Mouse (Mus musculus): ENCODE measurements at regions not wholly inside any gene's neighbourhood (a gene's known extent, or its start where the extent isn't known, plus 50 kb on each side); places are given as distances from the start of the nearest gene placed in this dataset.

DNA sequence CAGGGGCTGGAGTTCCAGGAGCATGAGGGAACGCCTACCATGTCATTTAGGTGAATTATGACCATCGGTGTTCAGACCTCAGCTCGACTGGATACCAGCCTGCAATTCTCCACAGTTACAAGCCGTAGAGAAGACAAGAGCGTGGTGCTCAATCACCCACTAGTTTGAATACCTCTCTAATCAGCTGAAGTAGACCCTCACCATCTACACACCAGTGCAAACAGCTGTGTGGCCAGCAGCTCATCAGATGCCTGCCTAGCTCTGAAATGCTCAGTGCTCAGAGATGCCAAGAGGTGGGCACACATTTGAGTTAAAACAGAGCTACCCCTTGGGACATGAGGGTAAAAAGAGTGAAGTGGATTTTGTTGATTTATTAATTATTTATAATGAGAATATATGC lies 660.2 kb downstream of the Magi1 start:
- DNase-seq (ENCODE audit: low read depth, low spot score), result no peak

DNA sequence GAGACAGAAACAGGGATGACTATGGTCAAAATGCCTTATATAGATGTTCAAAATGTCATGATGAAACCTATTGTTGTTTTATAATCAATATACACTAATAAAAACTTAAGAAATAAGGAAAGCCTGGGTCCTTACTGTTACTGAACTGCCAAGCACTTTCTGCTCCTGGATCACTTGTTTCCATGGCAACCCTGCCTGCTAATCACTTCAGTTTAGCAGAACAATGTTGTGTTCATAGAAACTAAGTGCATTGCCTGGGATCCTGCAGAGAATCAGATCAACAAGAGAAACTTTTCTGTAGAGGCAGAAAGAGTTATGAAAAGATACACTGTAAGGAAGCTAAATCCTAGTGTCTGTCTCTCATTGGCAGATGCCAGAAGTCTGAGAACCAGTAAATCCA lies 666.8 kb downstream of the Magi1 start:
- DNase-seq (ENCODE audit: low read depth, low spot score), result no peak

DNA sequence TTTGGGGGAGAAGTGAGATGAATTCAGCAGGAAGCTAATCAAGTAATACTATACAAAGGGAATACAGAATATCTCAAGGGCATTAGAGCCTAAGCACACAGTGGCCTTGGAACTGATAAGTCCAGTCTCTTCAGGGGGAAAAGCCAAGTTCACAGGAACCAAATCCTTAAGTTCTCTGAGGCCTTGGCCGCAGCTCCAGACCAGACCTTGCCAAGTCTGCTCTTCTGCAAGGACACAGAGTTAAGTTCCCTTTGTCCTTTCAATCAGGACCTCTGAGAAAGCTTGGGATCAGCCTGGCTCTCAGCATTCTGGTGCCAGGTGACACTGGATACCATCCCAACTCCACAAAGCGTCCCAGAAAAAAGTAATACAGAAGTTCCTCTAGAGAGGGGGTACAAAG lies 657.1 kb upstream of the Adamts9 start:
- DNase-seq (ENCODE audit: low read depth, low spot score), result no peak

DNA sequence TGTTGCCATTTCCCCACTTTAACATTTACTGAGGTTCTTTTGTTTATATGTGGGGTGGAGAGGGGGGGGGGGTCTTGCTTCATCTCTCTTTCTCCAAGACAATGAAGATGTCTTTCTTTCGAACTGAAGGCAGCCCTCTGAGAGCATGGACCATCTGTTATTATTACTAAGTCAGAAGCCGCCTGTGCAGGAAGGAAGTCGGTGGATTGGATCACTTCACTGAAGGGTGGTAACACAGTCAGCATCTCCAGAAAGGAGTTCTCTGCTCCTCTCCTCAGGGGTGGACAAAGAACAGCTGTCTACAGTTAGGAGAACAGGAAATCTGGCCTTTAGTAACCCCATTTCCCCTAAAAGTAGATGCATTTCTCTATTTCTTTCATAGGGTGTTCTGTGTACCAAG lies 656.1 kb upstream of the Adamts9 start:
- no peak for DNase-seq (ENCODE audit: low read depth, low spot score)

DNA sequence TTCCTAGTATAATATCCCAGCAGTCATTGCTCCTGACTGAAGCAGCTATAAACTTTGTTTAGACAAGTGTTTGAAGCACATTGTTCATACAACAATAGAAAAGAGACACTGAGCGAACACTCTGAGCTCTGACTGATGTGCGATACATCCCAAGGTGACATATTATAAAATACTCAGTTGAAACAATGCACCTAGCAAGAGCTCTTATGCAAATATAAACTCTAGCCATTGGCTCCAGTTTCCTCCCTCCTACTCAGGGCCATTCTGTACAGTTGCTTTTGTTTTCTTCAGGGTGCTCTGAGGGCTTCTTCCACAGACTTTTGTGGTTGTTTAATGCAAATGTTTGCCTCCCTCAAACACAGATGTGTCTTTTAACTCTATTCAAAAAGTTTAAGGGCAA lies 646.6 kb upstream of the Adamts9 start:
- DNase-seq (ENCODE audit: low read depth, low spot score), result no peak

DNA sequence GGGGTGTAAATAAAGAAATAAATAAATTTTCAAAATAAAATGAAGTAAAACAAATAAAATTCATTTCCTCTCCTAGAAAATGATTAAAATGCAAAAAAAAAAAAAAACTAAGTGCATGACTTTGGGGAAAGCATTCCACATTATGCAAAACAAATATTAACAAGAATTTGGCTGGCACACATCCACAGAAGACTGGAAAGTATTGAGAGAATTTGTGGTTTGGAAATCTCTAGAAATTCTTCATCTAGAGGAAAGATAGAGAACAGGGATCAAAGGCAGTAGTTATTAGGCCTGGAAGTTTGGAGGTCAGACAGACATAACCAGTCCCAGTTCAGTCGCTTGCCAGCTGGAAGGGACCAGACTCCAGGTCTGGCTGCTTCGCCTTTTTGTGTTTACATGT lies 643.6 kb upstream of the Adamts9 start:
- DNase-seq (ENCODE audit: low read depth, low spot score), result no peak

DNA sequence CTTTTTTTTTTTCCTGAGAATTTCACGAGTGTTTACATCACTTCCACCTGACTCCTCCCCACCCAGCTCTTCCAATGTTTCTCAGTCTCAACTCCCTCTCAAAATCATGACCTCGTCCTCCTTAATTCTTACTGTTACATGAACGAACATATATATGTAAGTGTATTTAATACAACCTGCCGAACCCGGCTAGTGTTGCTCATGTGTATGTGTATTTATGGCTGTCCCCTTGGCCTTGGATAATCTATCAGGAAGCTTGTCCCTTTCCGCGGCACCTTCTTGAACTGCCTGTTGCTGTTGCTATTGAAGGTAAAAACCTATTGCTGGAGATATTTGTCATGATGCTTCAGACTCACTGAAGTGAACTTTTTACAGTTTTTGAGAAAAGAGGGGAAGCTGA lies 637.8 kb upstream of the Adamts9 start:
- DNase-seq (ENCODE audit: low read depth, low spot score), result no peak

DNA sequence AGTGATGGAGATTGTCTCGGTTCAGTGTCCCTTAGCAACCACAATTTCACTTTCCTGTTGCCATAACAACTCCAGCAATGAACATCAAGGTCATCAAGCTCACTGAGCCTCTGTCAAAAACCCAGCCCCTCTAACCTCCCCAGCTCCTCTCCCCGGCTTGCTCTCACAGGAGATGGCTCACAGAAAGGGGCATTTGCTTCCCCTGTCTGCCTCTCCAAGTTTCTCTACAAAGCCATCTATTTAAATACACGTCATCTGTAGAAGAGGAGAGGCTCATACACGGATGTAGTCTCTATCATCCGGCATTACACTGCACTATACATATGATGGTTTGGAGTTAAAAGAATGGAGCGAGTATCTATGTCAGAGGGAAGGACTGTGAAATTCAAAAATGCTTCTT lies 637.4 kb upstream of the Adamts9 start:
- no peak for DNase-seq (ENCODE audit: low read depth, low spot score)

DNA sequence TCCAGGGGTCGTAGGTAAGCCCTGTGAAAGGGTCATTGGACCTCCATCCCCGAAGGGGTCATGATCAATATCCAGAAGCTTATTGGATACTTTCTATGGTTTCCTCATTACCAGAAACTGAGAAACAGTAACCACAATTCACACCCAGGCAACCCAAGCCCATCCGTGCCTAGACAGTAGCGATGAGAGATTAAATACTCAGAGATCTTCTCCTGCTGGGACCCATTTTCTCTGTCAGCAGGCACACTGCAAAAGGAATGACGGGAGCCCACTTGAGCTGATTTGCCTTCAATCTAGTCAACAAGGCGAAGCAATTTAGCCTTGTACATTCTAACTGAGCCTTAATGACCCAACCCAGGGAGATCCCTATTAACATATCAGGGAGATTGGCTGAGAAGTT lies 632.0 kb upstream of the Adamts9 start:
- no peak for DNase-seq (ENCODE audit: low read depth, low spot score)

DNA sequence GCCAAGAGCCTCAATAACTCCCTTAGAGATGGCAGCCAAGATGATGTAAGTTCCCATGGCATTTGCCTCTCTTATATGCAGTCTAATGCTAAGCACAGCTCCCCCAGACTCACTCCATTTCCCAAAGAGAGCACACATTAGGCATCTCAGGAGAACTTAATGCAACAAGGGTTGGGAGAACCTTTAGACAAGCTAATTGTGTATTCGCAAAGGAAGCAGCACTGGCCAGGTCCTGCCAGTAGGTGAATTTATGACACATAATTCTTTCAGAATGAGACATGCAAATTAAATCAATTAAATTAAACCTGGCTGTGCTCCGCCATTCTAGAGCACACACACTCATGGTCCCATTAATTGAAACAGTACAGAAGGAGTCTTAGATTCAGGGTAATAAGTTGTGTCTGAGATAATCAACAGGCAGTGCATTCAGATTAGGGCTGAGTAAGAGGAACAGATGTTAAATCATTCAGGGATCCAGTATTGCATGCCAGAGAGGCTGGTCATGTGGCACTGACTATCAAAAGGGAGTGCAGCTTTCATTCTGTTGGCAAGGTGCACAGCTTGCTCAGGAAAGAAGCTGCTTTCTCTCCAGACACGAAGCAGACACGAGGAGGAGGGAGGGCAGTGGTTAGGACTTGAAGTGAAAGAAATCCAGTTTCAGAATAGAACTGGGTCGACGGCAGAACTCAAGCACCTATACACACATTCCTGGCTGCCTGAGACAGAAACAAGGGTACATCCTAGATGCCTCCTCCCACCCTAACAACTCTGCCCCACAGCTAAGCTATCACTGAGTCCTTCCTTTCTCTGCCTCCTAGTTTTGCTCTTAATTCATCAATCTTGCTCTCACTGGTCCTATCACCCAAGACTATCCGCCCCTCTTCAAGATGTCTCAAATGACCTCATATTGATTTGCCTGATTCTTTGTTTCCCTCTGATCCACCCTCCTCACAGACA lies 630.7 kb upstream of the Adamts9 start:
- DNase-seq (ENCODE audit: low read depth, low spot score), result no peak

DNA sequence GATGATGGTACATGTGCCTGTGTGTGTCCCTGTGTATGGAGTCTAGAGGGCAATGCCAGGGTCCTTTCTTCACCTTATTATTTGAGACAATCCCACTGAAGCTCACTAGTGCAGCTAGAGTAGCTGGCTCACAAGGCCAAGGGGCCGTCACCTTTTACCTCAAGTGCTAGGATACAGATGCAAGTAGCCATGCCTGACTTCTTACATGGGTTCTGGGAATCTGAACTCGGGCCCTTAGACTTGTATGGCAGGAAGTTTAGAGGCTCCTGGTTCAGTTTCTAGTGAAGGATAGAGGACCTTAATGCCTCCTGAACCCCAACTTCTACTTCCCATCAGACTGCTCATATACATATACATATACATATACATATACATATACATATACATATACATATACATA lies 626.6 kb upstream of the Adamts9 start:
- DNase-seq (ENCODE audit: low read depth, low spot score), result no peak

DNA sequence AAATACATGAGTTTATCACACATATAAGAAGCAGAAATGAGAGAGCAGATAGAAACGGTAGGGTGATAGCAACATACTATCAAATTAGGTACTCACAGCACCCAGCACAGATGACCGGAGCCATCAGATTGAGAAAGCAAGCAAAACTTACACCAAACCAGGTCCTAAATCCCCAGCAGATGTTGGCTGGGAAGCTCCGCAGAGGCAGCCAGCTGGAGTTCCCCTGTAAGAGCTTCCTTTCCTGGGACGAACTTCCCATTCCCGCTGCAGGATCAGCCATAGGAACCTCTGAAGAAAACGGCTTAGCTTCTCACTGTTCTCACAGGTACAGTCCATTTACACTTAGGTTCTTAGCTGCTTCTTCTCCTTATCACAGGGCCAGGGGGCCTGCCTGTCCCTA lies 625.9 kb upstream of the Adamts9 start:
- DNase-seq (ENCODE audit: low read depth, low spot score), result no peak

DNA sequence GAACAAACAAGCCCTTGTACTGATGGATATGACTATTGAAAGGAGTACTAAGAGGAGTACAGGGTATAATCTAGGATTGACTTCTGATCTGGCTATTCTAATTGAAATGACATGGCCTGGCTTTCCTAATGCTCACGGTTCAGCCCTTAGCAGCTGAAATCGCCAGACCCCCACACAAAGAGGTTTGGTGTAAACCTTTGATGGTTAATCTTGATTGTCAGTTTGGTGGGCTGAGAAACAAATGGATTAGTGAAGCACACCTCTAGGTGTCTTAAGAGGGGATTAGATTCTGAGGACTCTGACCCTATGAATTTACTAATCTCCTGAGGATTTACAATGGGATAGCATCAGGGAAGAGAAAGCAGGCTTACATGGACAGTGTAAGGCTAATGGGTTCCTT lies 623.4 kb upstream of the Adamts9 start:
- no peak for DNase-seq (ENCODE audit: low read depth, low spot score)

DNA sequence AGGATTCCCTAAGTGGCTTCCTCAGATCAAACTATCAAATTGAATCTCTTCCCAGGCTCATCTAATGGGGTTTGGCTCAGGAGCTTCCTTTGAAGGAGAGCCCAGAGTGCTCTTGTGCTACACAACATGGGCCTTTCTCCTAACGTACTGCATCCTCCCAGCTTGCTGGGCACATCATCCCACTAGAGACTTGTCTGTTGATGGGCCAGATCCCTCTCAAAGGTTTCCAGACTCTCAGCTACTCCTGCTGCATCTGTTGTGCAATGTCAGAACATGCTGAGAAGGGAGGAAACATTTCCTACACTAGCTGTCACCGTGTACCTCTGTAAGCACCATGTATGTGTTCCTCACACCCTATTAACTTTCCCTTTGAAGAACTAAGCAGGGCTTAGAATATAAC lies 605.0 kb upstream of the Adamts9 start:
- no peak for DNase-seq (ENCODE audit: low read depth, low spot score)

DNA sequence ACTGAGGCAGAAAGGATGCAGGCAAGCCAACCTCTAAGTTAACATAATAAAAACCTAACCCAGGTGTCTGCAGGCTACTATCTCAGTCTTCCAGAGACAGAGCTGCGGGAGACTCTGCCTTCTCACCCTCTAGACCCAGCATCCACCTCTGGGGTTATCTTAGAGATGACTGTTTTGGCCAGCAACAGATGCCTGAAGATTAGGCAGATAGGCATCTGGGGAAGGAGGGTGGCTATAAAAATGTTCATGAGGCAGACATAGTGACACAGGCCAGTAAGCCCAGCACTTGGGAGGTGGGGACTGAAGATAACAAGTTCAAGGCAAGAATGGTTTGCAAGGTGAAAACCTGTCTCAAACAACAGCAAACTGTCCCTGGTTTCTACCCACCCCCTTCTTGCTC lies 601.0 kb upstream of the Adamts9 start:
- DNase-seq (ENCODE audit: low read depth, low spot score), result no peak

DNA sequence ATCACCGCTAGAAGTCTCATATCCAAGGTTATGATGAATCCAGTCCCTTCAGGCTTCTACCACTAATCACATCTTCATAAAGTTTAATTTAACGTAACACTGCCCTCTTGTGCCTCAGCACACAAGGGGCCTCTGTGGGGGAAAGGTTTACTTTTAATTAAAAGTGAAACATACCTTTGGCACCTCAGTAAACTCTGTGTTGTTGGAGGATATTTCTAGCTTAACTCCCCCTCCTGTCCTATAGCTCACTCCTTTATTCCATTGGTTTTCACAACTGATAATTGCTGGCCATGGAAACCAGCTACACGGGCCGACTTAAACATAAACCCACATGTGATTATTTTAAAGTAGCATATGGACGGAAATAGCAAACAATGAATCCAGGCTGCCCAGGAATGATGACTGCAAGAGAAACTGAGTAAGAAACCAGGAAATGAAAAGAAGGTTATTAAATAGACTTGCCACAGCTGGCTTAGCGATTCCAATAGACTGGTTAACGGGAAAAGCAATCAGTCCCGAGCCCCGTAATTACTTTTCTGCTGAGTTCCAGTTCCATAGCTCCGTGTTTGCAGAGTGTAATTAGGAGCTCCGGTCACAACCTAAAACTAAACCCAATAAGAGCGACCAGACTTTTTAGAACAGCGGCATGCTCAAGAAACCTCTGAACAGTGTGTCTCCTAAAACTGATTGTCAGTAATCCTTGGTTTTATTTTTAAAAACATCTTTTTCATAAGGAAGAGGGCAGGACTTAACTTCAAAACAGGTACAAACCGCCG lies 600.2 kb upstream of the Adamts9 start:
- DNase-seq (ENCODE audit: low read depth, low spot score), result no peak

DNA sequence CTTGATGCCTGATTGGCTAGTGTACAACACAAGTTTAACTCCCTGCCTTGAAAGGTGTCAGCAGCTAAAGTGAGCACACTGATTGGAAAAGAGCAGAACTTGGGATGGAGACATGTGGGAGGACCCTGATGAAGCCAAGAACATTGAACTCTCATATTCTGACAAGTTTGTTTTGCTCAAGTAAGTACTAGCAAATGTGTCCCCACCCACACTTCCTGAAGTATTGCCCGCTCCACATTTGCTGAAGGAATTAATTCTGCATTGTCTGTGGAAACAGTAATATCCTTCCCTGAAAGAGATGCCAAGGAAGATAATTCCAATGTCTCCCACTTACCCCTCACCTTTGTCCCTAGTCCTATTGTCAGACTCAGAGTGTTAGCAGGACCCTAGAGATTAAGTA lies 596.3 kb upstream of the Adamts9 start:
- DNase-seq (ENCODE audit: low read depth, low spot score), result no peak

DNA sequence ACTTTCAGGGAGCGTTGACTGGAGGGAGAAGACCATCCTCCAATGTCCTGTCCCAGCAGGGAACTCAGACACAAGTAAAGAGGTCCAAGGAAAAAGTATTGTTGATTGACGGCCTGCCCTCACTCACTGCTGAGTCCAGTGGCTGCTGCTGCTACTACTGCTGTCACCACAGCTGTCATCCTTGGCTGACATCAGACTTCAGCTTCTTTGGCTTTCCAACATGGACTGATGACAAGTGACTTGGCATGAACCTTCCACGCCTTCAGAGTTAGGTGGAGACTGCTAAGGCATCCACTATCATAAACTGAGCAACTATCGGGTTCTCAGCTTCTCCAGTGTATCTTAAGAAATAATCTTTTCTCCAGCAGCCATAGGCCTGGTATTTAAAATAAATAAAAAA lies 595.9 kb upstream of the Adamts9 start:
- DNase-seq (ENCODE audit: low read depth, low spot score), result no peak

DNA sequence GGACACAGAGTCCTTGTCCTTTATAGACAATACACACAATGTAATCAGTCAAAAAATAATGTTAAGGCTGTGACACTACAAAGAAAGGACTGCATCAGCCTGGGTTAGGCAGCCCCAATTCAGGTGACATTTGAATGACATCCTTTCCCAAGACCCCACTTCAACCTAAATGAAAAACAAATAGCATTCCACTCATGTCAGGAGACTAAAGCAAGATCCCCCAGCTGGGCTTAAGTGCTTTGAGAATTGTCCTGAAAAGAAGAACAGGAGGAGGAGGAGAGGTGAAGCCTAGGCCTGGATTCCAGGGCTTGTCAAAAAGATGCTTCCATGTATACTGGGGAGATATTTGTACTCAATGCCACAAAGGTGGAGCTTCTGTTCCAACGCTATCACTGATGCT lies 594.7 kb upstream of the Adamts9 start:
- no peak for DNase-seq (ENCODE audit: low read depth, low spot score)

DNA sequence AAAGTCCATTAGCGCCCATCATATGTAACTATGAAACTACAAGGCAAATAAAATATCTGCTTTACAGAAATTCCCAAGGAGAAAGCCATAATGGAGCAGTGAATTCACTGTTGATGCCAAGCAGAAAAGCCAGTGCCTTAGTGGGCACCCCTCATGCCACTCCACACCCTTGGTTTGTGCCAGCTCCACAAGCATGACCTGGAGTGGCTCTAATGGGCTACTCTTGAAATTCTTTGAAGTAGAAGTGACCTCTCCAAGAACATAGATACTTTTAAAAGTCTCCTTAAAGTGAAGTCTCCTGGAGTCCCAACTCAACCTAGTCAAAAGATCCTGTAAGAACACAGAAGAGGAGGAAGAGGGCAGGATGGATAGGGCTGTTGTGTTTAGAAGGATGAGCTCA lies 593.8 kb upstream of the Adamts9 start:
- no peak for DNase-seq (ENCODE audit: low read depth, low spot score)

DNA sequence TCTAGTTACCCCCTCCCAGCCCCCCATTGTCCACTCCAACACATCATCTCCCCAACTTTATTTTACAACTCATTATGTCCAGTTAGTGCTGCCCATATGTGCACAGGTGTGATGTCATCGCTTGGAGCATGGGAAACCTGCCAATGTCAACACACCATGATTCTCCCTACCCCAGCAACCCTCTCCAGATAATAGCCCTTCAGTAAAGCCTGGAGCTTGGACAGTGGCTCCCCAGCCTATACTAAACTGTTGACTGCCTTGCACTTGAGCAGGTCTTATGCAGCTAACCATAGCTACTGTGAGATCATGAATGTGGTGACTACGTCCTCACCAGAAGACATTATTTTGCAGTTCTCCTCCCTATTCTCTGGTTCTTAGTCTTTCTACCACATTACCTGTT lies 570.5 kb upstream of the Adamts9 start:
- no peak for DNase-seq (ENCODE audit: low read depth, low spot score)

DNA sequence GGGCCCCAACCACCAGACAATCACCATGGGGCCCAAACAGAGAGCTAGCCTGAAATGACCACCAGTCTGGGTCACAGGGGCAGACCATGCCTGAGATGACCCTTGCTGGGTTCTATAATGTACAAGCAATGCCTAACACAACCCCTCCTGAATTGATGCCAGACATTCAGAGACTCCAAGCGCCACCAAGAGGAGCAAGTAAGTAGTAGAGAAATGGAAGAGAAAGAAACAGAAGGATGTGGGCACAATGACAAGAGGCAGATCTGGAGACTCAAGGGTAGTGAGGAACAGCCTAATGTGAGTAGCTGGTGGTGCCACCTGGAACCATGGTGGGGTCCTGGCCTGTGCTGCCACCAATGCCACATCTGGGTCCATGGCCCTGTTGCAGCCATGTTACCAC lies 566.6 kb upstream of the Adamts9 start:
- no peak for DNase-seq (ENCODE audit: low read depth, low spot score)

DNA sequence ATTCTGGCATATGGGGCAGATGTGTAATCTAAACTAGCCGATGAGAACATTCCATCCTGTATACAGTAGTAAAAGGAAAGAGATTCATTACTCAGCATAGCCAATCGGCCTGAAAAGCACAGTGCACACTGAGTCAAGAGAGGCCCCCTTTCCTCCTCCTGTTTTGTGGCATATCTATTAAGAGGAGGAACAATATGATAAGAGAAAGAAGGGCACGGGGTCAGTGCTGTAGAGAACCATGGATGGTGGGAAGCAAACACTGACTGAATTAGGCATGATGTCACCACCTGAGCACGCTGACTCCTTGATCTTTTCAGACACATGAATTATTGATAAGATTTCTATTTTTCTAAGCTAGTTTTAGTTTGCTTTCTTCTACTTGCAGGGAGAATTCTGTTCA lies 554.5 kb upstream of the Adamts9 start:
- no peak for DNase-seq (ENCODE audit: low read depth, low spot score)

Measured in embryo, embryonic 11.5 days (tissue).